Mouse (Mus musculus): ENCODE results near the gene Mpdu1.
"Not testable (repeated sequence)": the region's sequence is repeated elsewhere in the genome, so short reads cannot be mapped to it uniquely, and the experiment has no call there.

Gene Mpdu1

GRCm38 (mm10) chr11:69662213-69662966 lies at the start of gene Mpdu1:
Gene Mpdu1, minus strand, starts transcription at chr11:69662642.
- Histone ChIP-seq H3K36me3 (ENCODE audit: control insufficient read depth, insufficient read depth, low read length, poor library complexity, severe bottlenecking) (peaks cover 4% of the 10 kb centered on the region; the same call in 1 of the 2 replicates), H3K27me3 (ENCODE audit: control insufficient read depth, insufficient read depth, low read length, poor library complexity, severe bottlenecking) (no peaks in the 10 kb centered on the region)
- DNase-seq (ENCODE audit: low read depth, low spot score), result peak; percentile 97

- no peak for DNase-seq (ENCODE audit: low read depth, low spot score)
- H3K36me3 ChIP-seq (ENCODE audit: control insufficient read depth, insufficient read depth, low read length, poor library complexity, severe bottlenecking), result no peaks in the 10 kb centered on the region
- no peaks in the 10 kb centered on the region for H3K27me3 ChIP-seq (ENCODE audit: control insufficient read depth, insufficient read depth, low read length, poor library complexity, severe bottlenecking)
Measured at GRCm38 (mm10) chr11:69711082-69711481, 48.6 kb upstream of the Mpdu1 start.

- no peak for DNase-seq (ENCODE audit: low read depth, low spot score)
- Histone ChIP-seq H3K36me3 (ENCODE audit: control insufficient read depth, insufficient read depth, low read length, poor library complexity, severe bottlenecking) (no peaks in the 10 kb centered on the region), H3K27me3 (ENCODE audit: control insufficient read depth, insufficient read depth, low read length, poor library complexity, severe bottlenecking) (no peaks in the 10 kb centered on the region)
Measured at GRCm38 (mm10) chr11:69710470-69710869, 48.0 kb upstream of the Mpdu1 start.

GRCm38 (mm10) chr11:69709554-69710446 lies 47.4 kb upstream of the Mpdu1 start:
- DNase-seq (ENCODE audit: low read depth, low spot score), result no peak
- Histone ChIP-seq H3K36me3 (ENCODE audit: control insufficient read depth, insufficient read depth, low read length, poor library complexity, severe bottlenecking) (no peaks in the 10 kb centered on the region), H3K27me3 (ENCODE audit: control insufficient read depth, insufficient read depth, low read length, poor library complexity, severe bottlenecking) (no peaks in the 10 kb centered on the region)

- DNase-seq (ENCODE audit: low read depth, low spot score), result no peak
- Histone ChIP-seq H3K27me3 (ENCODE audit: control insufficient read depth, insufficient read depth, low read length, poor library complexity, severe bottlenecking) (no peaks in the 10 kb centered on the region), H3K36me3 (ENCODE audit: control insufficient read depth, insufficient read depth, low read length, poor library complexity, severe bottlenecking) (no peaks in the 10 kb centered on the region)
Measured at GRCm38 (mm10) chr11:69708614-69709265, 46.3 kb upstream of the Mpdu1 start.

- DNase-seq (ENCODE audit: low read depth, low spot score), result no peak
- Histone ChIP-seq H3K36me3 (ENCODE audit: control insufficient read depth, insufficient read depth, low read length, poor library complexity, severe bottlenecking) (no peaks in the 10 kb centered on the region), H3K27me3 (ENCODE audit: control insufficient read depth, insufficient read depth, low read length, poor library complexity, severe bottlenecking) (no peaks in the 10 kb centered on the region)
Measured at GRCm38 (mm10) chr11:69707873-69708381, 45.5 kb upstream of the Mpdu1 start.

- H3K36me3 ChIP-seq (ENCODE audit: control insufficient read depth, insufficient read depth, low read length, poor library complexity, severe bottlenecking), result no peaks in the 10 kb centered on the region
- H3K27me3 ChIP-seq (ENCODE audit: control insufficient read depth, insufficient read depth, low read length, poor library complexity, severe bottlenecking), result no peaks in the 10 kb centered on the region
- no peak for DNase-seq (ENCODE audit: low read depth, low spot score)
Measured at GRCm38 (mm10) chr11:69707480-69707847, 45.0 kb upstream of the Mpdu1 start.

GRCm38 (mm10) chr11:69706775-69707479 lies 44.5 kb upstream of the Mpdu1 start:
- H3K27me3 ChIP-seq (ENCODE audit: control insufficient read depth, insufficient read depth, low read length, poor library complexity, severe bottlenecking), result no peaks in the 10 kb centered on the region
- DNase-seq (ENCODE audit: low read depth, low spot score), result no peak

GRCm38 (mm10) chr11:69704613-69705010 lies 42.2 kb upstream of the Mpdu1 start:
- no peak for DNase-seq (ENCODE audit: low read depth, low spot score)
- Histone ChIP-seq H3K27me3 (ENCODE audit: control insufficient read depth, insufficient read depth, low read length, poor library complexity, severe bottlenecking) (no peaks in the 10 kb centered on the region), H3K36me3 (ENCODE audit: control insufficient read depth, insufficient read depth, low read length, poor library complexity, severe bottlenecking) (no peaks in the 10 kb centered on the region)

More at GRCm38 (mm10) chr11:69706775-69707479, 44.5 kb upstream of the Mpdu1 start:
- H3K36me3 ChIP-seq (ENCODE audit: control insufficient read depth, insufficient read depth, low read length, poor library complexity, severe bottlenecking), result no peaks in the 10 kb centered on the region

GRCm38 (mm10) chr11:69703814-69704612 lies 41.6 kb upstream of the Mpdu1 start:
- no peaks in the 10 kb centered on the region for H3K36me3 ChIP-seq (ENCODE audit: control insufficient read depth, insufficient read depth, low read length, poor library complexity, severe bottlenecking)
- H3K27me3 ChIP-seq (ENCODE audit: control insufficient read depth, insufficient read depth, low read length, poor library complexity, severe bottlenecking), result no peaks in the 10 kb centered on the region
- no peak for DNase-seq (ENCODE audit: low read depth, low spot score)

- not testable (repeated sequence) for H3K36me3 ChIP-seq (ENCODE audit: control insufficient read depth, insufficient read depth, low read length, poor library complexity, severe bottlenecking); DNase-seq (ENCODE audit: low read depth, low spot score)
Measured at GRCm38 (mm10) chr11:69703381-69703780, 40.9 kb upstream of the Mpdu1 start.

GRCm38 (mm10) chr11:69702886-69703285 lies 40.4 kb upstream of the Mpdu1 start:
- H3K27me3 ChIP-seq (ENCODE audit: control insufficient read depth, insufficient read depth, low read length, poor library complexity, severe bottlenecking); H3K36me3 ChIP-seq (ENCODE audit: control insufficient read depth, insufficient read depth, low read length, poor library complexity, severe bottlenecking); DNase-seq (ENCODE audit: low read depth, low spot score): not testable (repeated sequence)

More at GRCm38 (mm10) chr11:69703381-69703780, 40.9 kb upstream of the Mpdu1 start:
- not testable (repeated sequence) for H3K27me3 ChIP-seq (ENCODE audit: control insufficient read depth, insufficient read depth, low read length, poor library complexity, severe bottlenecking)

- Histone ChIP-seq H3K27me3 (ENCODE audit: control insufficient read depth, insufficient read depth, low read length, poor library complexity, severe bottlenecking) (no peaks in the 10 kb centered on the region), H3K36me3 (ENCODE audit: control insufficient read depth, insufficient read depth, low read length, poor library complexity, severe bottlenecking) (no peaks in the 10 kb centered on the region)
- DNase-seq (ENCODE audit: low read depth, low spot score), result no peak
Measured at GRCm38 (mm10) chr11:69699595-69699994, 37.2 kb upstream of the Mpdu1 start.
